Mouse (Mus musculus) embryonic stem cell, embryonic (primary cell): ENCODE measurements around the gene Tesk2.

Experiments
- CTCF ChIA-PET, 4 experiments: fragments of 300-600 bp in 2 of 4; fragments of 350-600 bp in 2 of 4; sonication (Branson Sonifier 250); formaldehyde crosslinking; loops; one replicate each; lab custom pipeline; 2022; ENCODE audit warnings: inconsistent platforms in 2 of 4; lab: Charles Lee
- POLR2A ChIA-PET, 4 experiments: fragments of 300-600 bp in 2 of 4; fragments of 350-600 bp in 2 of 4; sonication (Branson Sonifier 250); formaldehyde crosslinking; loops; one replicate each; lab custom pipeline; 2022; ENCODE audit warnings: antibody characterized with exemption in 4 of 4, inconsistent platforms in 1 of 4; lab: Charles Lee

Gene Tesk2

GRCm38 (mm10) chr4:116700964-116701363, 19.8 kb upstream of the Tesk2 start:
- POLR2A ChIA-PET, result interaction anchor here (0.9 to 16.3 kb wide), 13 partner anchors 9 to 106 kb away, joined by 3 to 370 read pairs (median 3); partner anchors contain the start of genes Prdx1 (in 3 of the 4), Akr1a1 (in 1 of the 4), Mutyh (in 1 of the 4) and Nasp (in 1 of the 4)
- CTCF ChIA-PET, result no interaction called here

- CTCF ChIA-PET, result interaction anchor here in 3 of 4 experiments (0.5 to 1.8 kb wide), 7 partner anchors 17 to 283 kb away, joined by 3 to 6 read pairs (median 3); no protein-coding TSS in a partner anchor
- POLR2A ChIA-PET, result interaction anchor here (0.6 to 16.3 kb wide), 19 partner anchors 9 to 1047 kb away, joined by 3 to 370 read pairs (median 4); partner anchors contain the start of genes Prdx1 (in 3 of the 4) and Tesk2 (in 2 of the 4)
These were observed 16.9 kb upstream of the Tesk2 start for GRCm38 (mm10) chr4:116703804-116704203.

- ChIA-PET POLR2A (interaction anchor here (0.5 to 16.3 kb wide), 92 partner anchors 9 to 584 kb away, joined by 3 to 370 read pairs (median 5); partner anchors contain the start of genes Akr1a1 (in 3 of the 4), Prdx1 (in 3 of the 4), Tesk2 (in 3 of the 4) and Btbd19 (in 2 of the 4)), CTCF (interaction anchor here (0.6 to 3.6 kb wide), 20 partner anchors 10 to 438 kb away, joined by 3 to 28 read pairs (median 6); partner anchors contain the start of genes Tesk2 (in 3 of the 4), Mutyh (in 1 of the 4), Prdx1 (in 1 of the 4) and Toe1 (in 1 of the 4))
These were observed 13.1 kb upstream of the Tesk2 start for GRCm38 (mm10) chr4:116707666-116708065.

- POLR2A ChIA-PET, result interaction anchor here (0.6 to 16.3 kb wide), 105 partner anchors 9 to 584 kb away, joined by 3 to 370 read pairs (median 5); partner anchors contain the start of genes Mutyh (in 3 of the 4), Prdx1 (in 3 of the 4), Tesk2 (in 3 of the 4) and Toe1 (in 3 of the 4)
- CTCF ChIA-PET, result interaction anchor here (0.6 to 3.6 kb wide), 24 partner anchors 9 to 438 kb away, joined by 3 to 28 read pairs (median 5); partner anchors contain the start of genes Tesk2 (in 2 of the 4), Mutyh (in 1 of the 4), Prdx1 (in 1 of the 4) and Toe1 (in 1 of the 4)
These were observed 12.5 kb upstream of the Tesk2 start, which contains the start of the genes Mmachc and Ccdc163 for GRCm38 (mm10) chr4:116708201-116708764. Gene Mmachc (minus strand): TSS chr4:116708406. Gene Ccdc163 (plus strand): TSS chr4:116708509.

GRCm38 (mm10) chr4:116708791-116709390, 11.9 kb upstream of the Tesk2 start:
- POLR2A ChIA-PET, result interaction anchor here (0.5 to 16.3 kb wide), 105 partner anchors 10 to 585 kb away, joined by 3 to 370 read pairs (median 5); partner anchors contain the start of genes Mutyh (in 3 of the 4), Prdx1 (in 3 of the 4), Tesk2 (in 3 of the 4) and Toe1 (in 3 of the 4)
- CTCF ChIA-PET, result interaction anchor here (0.6 to 3.6 kb wide), 27 partner anchors 9 to 681 kb away, joined by 3 to 28 read pairs (median 5); partner anchors contain the start of genes Tesk2 (in 2 of the 4), Mutyh (in 1 of the 4), Prdx1 (in 1 of the 4) and Toe1 (in 1 of the 4)

GRCm38 (mm10) chr4:116710154-116710553, 10.6 kb upstream of the Tesk2 start:
- ChIA-PET CTCF (interaction anchor here in 1 of 4 experiments (3.6 kb wide), 1 partner anchor 9 kb away, joined by 24 read pairs; no protein-coding TSS in a partner anchor), POLR2A (interaction anchor here in 2 of 4 experiments (0.9 to 16.3 kb wide), 11 partner anchors 9 to 94 kb away, joined by 3 to 370 read pairs (median 18); partner anchors contain the start of genes Prdx1 (in 2 of the 2) and Tesk2 (in 2 of the 2))

- ChIA-PET POLR2A (interaction anchor here in 2 of 4 experiments (0.7 to 16.3 kb wide), 11 partner anchors 8 to 139 kb away, joined by 3 to 370 read pairs (median 4); partner anchors contain the start of genes Prdx1 (in 2 of the 2) and Tesk2 (in 2 of the 2)), CTCF (interaction anchor here in 1 of 4 experiments (0.7 kb wide), 1 partner anchor 56 kb away, joined by 4 read pairs; no protein-coding TSS in a partner anchor)
These were observed 8.2 kb upstream of the Tesk2 start for GRCm38 (mm10) chr4:116712536-116712935.

GRCm38 (mm10) chr4:116719396-116719795, 1.4 kb upstream of the Tesk2 start:
- CTCF ChIA-PET, result interaction anchor here (0.5 to 4.9 kb wide), 31 partner anchors 10 to 268 kb away, joined by 3 to 93 read pairs (median 6); partner anchors contain the start of genes Ccdc163 (in 3 of the 4), Mmachc (in 3 of the 4) and Prdx1 (in 1 of the 4)
- POLR2A ChIA-PET, result interaction anchor here (0.5 to 4.8 kb wide), 42 partner anchors 10 to 892 kb away, joined by 3 to 120 read pairs (median 7); partner anchors contain the start of genes Prdx1 (in 4 of the 4), Ccdc163 (in 3 of the 4), Mmachc (in 3 of the 4) and Mob3c (in 1 of the 4)

GRCm38 (mm10) chr4:116721098-116721628, 415 bp downstream of the Tesk2 start:
- POLR2A ChIA-PET, result interaction anchor here (0.5 to 4.8 kb wide), 111 partner anchors 9 to 548 kb away, joined by 3 to 120 read pairs (median 5); partner anchors contain the start of genes Prdx1 (in 4 of the 4), Ccdc163 (in 3 of the 4), Mmachc (in 3 of the 4) and Akr1a1 (in 2 of the 4)

GRCm38 (mm10) chr4:116722230-116722629, 1.5 kb downstream of the Tesk2 start:
- CTCF ChIA-PET, result no interaction called here
- POLR2A ChIA-PET, result interaction anchor here in 3 of 4 experiments (0.6 to 4.4 kb wide), 10 partner anchors 9 to 69 kb away, joined by 3 to 120 read pairs (median 33); partner anchors contain the start of genes Ccdc163 (in 1 of the 3) and Mmachc (in 1 of the 3)

More at GRCm38 (mm10) chr4:116721098-116721628, 415 bp downstream of the Tesk2 start:
- CTCF ChIA-PET, result interaction anchor here (0.5 to 4.9 kb wide), 24 partner anchors 9 to 389 kb away, joined by 3 to 93 read pairs (median 3); partner anchors contain the start of genes Ccdc163 (in 2 of the 4), Mmachc (in 2 of the 4) and Urod (in 1 of the 4)

- ChIA-PET POLR2A (interaction anchor here (0.5 to 2.8 kb wide), 59 partner anchors 8 to 575 kb away, joined by 3 to 28 read pairs (median 4); partner anchors contain the start of genes Prdx1 (in 4 of the 4), Ccdc163 (in 3 of the 4), Mmachc (in 3 of the 4) and Akr1a1 (in 1 of the 4)), CTCF (interaction anchor here in 3 of 4 experiments (0.6 to 2.9 kb wide), 12 partner anchors 13 to 1624 kb away, joined by 3 to 8 read pairs (median 4); partner anchors contain the start of gene Mknk1 (in 1 of the 3))
These were observed 4.7 kb downstream of the Tesk2 start for GRCm38 (mm10) chr4:116725444-116725843.

- CTCF ChIA-PET, result interaction anchor here in 1 of 4 experiments (2.9 kb wide), 1 partner anchor 61 kb away, joined by 8 read pairs; no protein-coding TSS in a partner anchor
- POLR2A ChIA-PET, result interaction anchor here in 2 of 4 experiments (2.4 to 2.8 kb wide), 4 partner anchors 8 to 22 kb away, joined by 10 to 25 read pairs (median 17); partner anchors contain the start of genes Ccdc163 (in 1 of the 2) and Mmachc (in 1 of the 2)
These were observed 6.7 kb downstream of the Tesk2 start for GRCm38 (mm10) chr4:116727401-116727800.

GRCm38 (mm10) chr4:116729532-116729931, 8.8 kb downstream of the Tesk2 start:
- CTCF ChIA-PET, result interaction anchor here in 2 of 4 experiments (0.6 to 3.9 kb wide), 4 partner anchors 10 to 446 kb away, joined by 3 to 22 read pairs (median 3); partner anchors contain the start of gene Tesk2 (in 1 of the 2)
- POLR2A ChIA-PET, result interaction anchor here (0.8 to 6.6 kb wide), 12 partner anchors 9 to 44 kb away, joined by 3 to 96 read pairs (median 14); partner anchors contain the start of genes Tesk2 (in 4 of the 4), Ccdc163 (in 1 of the 4), Mmachc (in 1 of the 4) and Prdx1 (in 1 of the 4)

- POLR2A ChIA-PET, result interaction anchor here in 3 of 4 experiments (0.6 to 6.6 kb wide), 47 partner anchors 9 to 460 kb away, joined by 3 to 96 read pairs (median 4); partner anchors contain the start of genes Ccdc163 (in 3 of the 3), Mmachc (in 3 of the 3), Tesk2 (in 3 of the 3) and Prdx1 (in 2 of the 3)
- CTCF ChIA-PET, result interaction anchor here in 3 of 4 experiments (1.3 to 3.9 kb wide), 6 partner anchors 11 to 69 kb away, joined by 3 to 22 read pairs (median 4); partner anchors contain the start of gene Tesk2 (in 1 of the 3)
These were observed 10.3 kb downstream of the Tesk2 start for GRCm38 (mm10) chr4:116731077-116731476.

GRCm38 (mm10) chr4:116732355-116732754, 11.6 kb downstream of the Tesk2 start:
- CTCF ChIA-PET, result interaction anchor here (0.6 to 3.9 kb wide), 8 partner anchors 13 to 1155 kb away, joined by 3 to 22 read pairs (median 3); partner anchors contain the start of genes Atp6v0b (in 1 of the 4) and Tesk2 (in 1 of the 4)
- POLR2A ChIA-PET, result interaction anchor here (0.6 to 6.6 kb wide), 43 partner anchors 9 to 401 kb away, joined by 3 to 96 read pairs (median 4); partner anchors contain the start of genes Ccdc163 (in 3 of the 4), Mmachc (in 3 of the 4), Tesk2 (in 3 of the 4) and Mutyh (in 1 of the 4)
